Mouse (Mus musculus) cerebral cortex, adult 2 months (tissue): ENCODE results near the gene H2-Aa.

Experiments
- WGBS: fragments of 180-500 bp; shearing (Covaris S2); methylation state at CpG from one replicate; pipeline ENCODE4 v1.1.7; 2018; 5-methylcytosine and 5-hydroxymethylcytosine counted together

H2-Aa gene

GRCm38 (mm10) chr17:34299356-34299755 lies 11.7 kb upstream of the H2-Aa start:
- 71% methylated on average over 3 of the region's 3 CpGs for WGBS

DNA sequence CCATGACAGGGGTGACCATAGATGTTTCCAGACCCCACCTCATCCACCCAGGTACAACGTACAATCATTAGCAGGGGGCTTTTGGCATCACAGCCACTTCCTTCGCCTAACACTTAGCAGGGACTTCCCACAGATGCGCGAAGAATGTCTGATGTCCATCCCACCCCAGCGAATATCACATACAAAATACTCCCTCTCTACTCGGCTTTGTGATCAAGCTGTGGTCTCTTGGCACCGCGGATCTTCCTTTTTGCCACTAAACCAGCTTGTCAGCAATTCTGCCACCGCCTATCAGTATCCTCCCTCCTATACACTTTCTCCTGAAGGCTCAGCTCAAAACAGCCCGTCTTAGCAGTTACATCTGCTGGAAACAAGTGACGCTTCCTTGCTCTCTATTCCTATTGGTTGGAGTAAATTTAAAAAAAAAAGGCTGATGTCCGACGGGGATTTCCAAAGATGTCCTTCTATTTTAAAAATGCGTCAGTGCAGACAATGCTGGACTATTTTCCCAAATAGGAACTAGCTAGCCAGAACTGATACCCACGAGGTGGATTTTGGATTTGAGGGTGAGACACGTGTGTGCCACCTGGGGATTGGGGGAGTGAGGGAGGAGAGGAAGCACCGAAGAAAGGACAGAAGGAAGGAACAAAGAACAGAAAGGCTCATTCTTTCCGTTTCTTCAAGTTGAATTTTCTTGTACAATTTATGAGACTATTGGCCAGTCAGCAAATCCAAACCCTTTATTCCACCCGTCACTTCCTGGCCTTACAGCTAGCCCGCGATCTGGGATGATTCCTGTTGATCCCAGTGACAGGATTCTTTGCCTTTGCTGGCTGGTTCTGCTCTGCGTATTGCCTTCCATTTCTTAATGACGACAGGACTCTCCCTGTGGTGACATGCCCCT lies 8.5 kb upstream of the H2-Aa start:
- 23% methylated on average over 23 of the region's 23 CpGs for WGBS

- 87% methylated on average over 4 of the region's 4 CpGs for WGBS
Measured at GRCm38 (mm10) chr17:34294249-34294648, 6.6 kb upstream of the H2-Aa start.

DNA sequence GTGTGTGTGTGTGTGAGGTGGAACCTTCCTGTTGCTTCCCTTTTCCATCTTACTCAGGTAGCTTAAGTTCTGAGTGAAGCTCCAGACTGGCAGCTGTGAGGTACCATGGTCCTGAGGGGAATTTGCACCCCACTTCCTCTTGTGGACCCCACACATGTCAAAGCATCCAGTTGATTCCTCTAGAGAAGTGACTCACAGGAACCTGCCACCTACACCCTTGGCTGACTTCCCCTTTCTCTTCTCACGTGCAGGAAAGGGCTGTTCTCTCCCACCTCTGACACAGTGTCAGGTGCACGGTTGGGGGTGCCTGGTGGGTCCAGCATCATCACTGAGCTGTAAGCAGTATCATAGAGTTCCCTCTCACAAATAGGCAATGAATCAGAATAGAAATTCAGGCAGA lies 5.9 kb upstream of the H2-Aa start:
- 42% methylated on average over 2 of the region's 2 CpGs for WGBS

GRCm38 (mm10) chr17:34292570-34292969 lies 4.9 kb upstream of the H2-Aa start:
- WGBS: 92% methylated on average over 4 of the region's 4 CpGs

GRCm38 (mm10) chr17:34291609-34292008 lies 4.0 kb upstream of the H2-Aa start:
- WGBS: 14% methylated on average over 8 of the region's 8 CpGs

GRCm38 (mm10) chr17:34288131-34288530 lies 508 bp upstream of the H2-Aa start:
- 75% methylated on average over 3 of the region's 3 CpGs for WGBS

DNA sequence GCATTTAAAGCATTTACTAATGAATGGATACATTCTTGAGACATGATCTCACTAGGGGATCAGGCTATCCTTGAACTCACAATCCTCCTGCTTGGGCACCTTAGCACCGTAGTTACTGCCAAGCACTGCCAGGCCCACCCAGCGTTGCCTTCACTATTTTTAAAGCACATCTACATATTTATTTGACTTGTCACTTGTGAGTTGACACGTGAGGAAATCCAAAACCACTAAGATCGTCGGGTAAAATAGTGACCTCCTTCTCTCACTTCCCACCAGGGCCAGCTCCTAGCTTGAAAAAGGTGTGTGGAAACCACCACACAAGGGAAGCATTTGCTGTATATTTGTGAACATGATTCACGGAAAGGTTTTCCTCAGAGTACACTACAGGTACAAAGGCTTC lies 624 bp downstream of the H2-Aa start:
- WGBS: 72% methylated on average over 6 of the region's 6 CpGs

DNA sequence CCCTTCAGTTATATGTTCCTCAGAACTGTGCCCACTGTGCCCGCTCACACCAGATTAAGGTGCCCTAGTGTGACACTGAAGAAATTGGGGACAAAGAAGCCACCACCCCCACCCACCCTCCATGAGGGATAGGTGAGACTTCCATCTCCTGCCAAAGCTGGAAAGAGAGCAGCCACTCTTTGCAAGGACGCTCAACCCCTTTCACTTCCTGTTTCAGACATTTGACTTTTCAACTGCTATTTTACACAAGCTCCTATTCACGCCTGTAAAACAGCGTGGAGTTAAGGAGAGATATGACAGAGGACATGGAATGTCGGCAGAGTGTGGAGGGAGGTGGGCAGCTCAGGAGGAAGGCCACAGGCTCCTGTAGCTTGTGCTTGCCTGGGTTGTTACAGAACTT lies 1.1 kb downstream of the H2-Aa start:
- WGBS: 86% methylated on average over 5 of the region's 5 CpGs

DNA sequence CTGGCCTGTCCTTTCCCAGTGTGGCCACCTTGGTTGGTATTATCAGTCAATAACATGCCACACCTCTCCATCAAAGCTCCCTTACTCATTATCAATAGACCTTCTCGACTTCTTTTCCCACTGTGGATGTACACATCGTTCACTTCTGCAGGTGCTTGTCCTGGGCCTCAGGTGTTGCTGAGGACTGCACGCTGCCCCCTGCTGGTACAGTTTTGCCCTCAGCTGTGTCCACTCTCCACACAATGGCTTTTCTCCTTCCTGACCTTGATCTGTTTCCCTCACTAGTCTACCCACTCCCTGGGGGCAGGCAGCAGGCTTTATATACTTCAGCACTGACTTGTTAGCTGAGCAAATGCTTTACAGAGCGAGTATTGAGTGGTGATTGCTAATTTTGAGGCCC lies 1.8 kb downstream of the H2-Aa start:
- 49% methylated on average over 4 of the region's 4 CpGs for WGBS

DNA sequence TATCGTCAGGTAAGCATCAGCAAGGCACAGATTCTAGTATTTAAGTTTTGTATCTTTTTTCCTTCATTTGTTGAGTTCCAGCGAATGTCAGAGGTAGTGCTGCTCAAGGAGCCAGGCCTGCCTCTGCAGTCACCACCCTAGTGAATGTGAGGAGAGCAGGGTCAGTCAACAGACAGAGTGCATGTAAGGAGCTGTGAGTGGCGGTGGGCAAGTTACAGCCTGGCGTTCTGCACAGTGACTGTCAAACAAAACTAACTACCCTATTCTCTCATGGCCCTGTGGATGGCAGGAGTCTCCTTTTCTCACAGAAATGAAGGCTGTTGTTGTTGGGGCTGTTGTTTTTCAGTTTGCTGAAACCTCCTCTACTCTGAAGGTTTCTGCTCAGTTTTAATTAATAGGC lies 2.3 kb downstream of the H2-Aa start:
- 83% methylated on average over 4 of the region's 4 CpGs for WGBS

DNA sequence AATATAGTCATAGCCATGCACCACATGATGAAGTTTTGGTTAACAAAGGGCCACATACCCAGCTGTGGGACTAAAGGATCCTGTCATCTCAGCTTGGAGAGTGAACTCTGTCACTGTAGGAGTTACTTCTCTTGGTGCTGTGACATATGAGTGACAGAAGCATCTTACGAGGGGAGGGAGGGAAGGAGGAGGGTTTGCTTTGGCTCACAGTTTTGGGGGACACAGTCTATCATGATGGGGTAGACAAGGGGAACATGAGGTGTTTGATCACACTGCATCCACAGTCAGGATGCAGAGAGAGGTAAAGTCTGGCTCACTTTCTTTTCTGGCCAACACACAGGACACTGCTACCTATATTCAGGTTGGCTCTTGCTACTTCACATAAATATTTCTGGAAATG lies 5.8 kb downstream of the H2-Aa start:
- WGBS: 71% methylated on average over 1 of the region's 1 CpGs

DNA sequence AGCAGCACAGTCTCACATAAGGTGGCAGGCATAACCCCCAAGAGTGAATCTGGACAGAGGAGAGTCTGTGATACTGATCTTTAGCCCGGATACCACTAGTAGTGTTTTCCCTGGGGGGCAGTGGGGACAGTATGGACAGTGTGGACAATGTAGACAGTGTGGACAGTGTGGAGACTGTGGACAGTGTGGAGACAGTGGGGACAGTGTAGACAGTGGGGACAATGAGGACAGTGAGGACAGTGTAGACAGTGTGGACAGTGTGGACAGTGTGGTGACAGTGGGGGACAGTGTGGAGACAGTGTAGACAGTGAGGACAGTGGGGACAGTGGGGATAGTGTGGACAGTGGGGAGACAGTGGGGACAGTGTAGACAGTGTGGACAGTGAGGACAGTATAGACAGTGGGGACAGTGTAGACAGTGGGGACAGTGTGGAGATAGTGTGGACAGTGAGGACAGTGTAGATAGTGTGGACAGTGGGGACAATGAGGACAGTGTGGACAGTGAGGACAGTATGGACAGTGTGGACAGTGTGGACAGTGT lies 7.1 kb downstream of the H2-Aa start:
- 86% methylated on average over 1 of the region's 1 CpGs for WGBS

- 97% methylated on average over 1 of the region's 1 CpGs for WGBS
Measured at GRCm38 (mm10) chr17:34272102-34272501, 15.5 kb downstream of the H2-Aa start.

- 86% methylated on average over 2 of the region's 2 CpGs for WGBS
Measured at GRCm38 (mm10) chr17:34270940-34271339, 16.7 kb downstream of the H2-Aa start.

DNA sequence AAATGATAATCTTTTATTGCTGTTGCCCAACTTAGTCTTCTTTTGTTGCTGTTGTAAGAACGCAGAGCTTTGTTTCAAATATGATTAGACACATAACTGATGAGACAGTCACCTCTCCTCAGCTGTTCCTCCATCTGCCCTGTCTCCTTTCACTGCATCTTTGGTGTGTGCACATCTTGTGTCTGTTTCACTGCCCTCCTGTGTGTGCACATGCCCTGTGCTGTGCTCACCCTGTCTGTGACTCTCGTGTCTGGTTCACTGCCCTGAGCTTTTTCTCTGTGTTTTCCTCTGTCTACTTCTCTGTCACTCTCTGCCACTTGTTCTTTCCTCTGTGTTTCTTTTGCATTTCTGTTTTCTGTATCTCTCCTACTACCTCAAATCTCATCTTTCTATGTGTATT lies 17.4 kb downstream of the H2-Aa start:
- 81% methylated on average over 2 of the region's 2 CpGs for WGBS

GRCm38 (mm10) chr17:34269817-34270216 lies 17.8 kb downstream of the H2-Aa start:
- 83% methylated on average over 4 of the region's 4 CpGs for WGBS

GRCm38 (mm10) chr17:34268748-34269147 lies 18.9 kb downstream of the H2-Aa start:
- 90% methylated on average over 2 of the region's 2 CpGs for WGBS

DNA sequence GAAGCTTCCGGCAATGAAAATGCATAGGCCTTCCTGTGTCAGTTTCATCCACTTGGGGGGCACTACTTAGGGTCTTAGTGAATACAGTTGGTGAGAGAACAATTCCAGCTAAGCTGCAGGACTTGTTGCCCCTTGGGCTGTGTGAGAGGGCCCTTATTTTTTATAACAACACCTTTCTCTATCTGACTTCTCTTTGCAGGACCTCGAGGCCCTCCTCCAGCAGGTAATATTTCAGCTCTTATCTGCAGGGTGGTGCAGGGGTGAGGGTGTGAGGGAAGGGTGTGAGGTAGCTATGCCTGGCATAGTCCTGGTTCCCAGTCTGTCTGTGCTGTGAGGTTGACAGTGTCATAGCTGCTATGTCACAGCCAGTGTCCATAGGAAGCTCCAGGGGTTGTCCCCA lies 19.4 kb downstream of the H2-Aa start:
- WGBS: 80% methylated on average over 2 of the region's 2 CpGs

DNA sequence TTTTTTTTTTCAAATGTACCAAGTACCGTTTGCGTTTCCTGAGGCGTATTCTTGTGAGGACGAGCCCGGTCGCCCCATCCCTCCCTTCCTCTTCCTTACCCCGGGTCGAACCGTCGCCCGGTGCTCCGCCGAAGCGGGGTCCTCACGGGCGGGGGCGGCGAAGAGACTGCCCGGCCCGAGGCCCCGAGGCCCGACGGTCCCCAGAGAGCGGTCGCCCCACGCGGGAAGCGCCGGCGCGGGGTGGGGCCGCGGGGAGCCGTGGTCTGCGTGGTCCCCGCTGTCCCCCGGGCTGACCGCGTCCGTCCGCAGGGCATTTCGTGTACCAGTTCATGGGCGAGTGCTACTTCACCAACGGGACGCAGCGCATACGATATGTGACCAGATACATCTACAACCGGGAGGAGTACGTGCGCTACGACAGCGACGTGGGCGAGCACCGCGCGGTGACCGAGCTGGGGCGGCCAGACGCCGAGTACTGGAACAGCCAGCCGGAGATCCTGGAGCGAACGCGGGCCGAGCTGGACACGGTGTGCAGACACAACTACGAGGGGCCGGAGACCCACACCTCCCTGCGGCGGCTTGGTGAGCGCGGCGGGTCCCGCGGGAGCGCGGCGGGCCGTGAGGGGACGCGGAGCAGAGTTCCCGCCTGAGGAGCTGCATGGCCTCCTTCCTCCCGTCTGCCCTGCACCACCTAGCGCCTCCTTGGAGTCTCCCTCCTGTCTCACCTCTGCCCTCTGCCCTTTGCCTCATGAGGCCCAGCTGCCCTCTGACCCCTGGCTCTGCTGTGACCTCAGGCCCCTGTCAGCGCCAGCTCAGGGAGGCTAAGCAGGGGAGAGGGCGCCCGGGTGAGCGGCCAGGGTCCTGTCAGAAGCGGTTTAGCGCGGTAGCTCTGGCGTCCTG lies 22.9 kb downstream of the H2-Aa start:
- WGBS: 3% methylated on average over 93 of the region's 93 CpGs

- WGBS: 15% methylated on average over 14 of the region's 14 CpGs
Measured at GRCm38 (mm10) chr17:34263811-34264371, 23.7 kb downstream of the H2-Aa start.

GRCm38 (mm10) chr17:34263068-34263467 lies 24.6 kb downstream of the H2-Aa start:
- 3% methylated on average over 8 of the region's 8 CpGs for WGBS
